Mouse (Mus musculus) G1E (cell line): ENCODE data around the gene Dhrs11. TPM values are rescaled to one million over a fixed set of nuclear protein-coding genes. Genes with fewer than 3 reads are reported as not detected.

ENCODE experiments used
- ATAC-seq: 2 replicates; pipeline ENCODE4 v1.8.0; 2016; ENCODE audit warnings: mild to moderate bottlenecking; ENCODE audit not compliant: insufficient number of reproducible peaks, poor library complexity, low FRiP score, severe bottlenecking; ENCODE audit errors: extremely low read depth
- DNase-seq: peaks from one replicate; pipeline ENCODE4 v3.0.0; 2012; ENCODE audit warnings: low spot score
- H3K27me3 ChIP-seq: 2 replicates; pipeline ENCODE4 v1.6.1; 2012; ENCODE audit warnings: mild to moderate bottlenecking, low read length, inconsistent platforms; ENCODE audit not compliant: insufficient read depth
- H3K36me3 ChIP-seq: replicated peaks from 2 replicates; pipeline ENCODE3; 2012; ENCODE audit warnings: mild to moderate bottlenecking, inconsistent platforms
- H3K4me1 ChIP-seq: 2 replicates; pipeline ENCODE4 v1.6.1; 2012; ENCODE audit warnings: low read depth, low read length, inconsistent platforms, mixed read lengths; ENCODE audit not compliant: insufficient read depth
- H3K4me3 ChIP-seq: 2 replicates; pipeline ENCODE4 v1.5.1; 2012; ENCODE audit warnings: low read depth, mild to moderate bottlenecking, inconsistent platforms, low read length, moderate library complexity, mixed read lengths
- H3K9me3 ChIP-seq: replicated peaks from 2 replicates; pipeline ENCODE4 v1.6.1; 2012; ENCODE audit warnings: inconsistent platforms
- CTCF ChIP-seq: IDR thresholded peaks from 2 replicates; pipeline ENCODE4 v1.5.1; 2012; ENCODE audit warnings: low read depth, low read length, inconsistent platforms, mixed read lengths
- GATA1 ChIP-seq: IDR thresholded peaks from 2 replicates; pipeline ENCODE4 v1.6.1; 2012; ENCODE audit warnings: borderline replicate concordance, low read length, inconsistent platforms, mixed read lengths
- GATA2 ChIP-seq: IDR thresholded peaks from 2 replicates; pipeline ENCODE4 v1.6.1; 2012; ENCODE audit warnings: low read depth, low read length, inconsistent platforms, borderline replicate concordance
- POLR2AphosphoS5 ChIP-seq: IDR thresholded peaks from 2 replicates; pipeline ENCODE4 v1.6.1; 2012; ENCODE audit warnings: low read depth, low read length, inconsistent platforms; ENCODE audit not compliant: insufficient replicate concordance
- TAL1 ChIP-seq: conservative IDR thresholded peaks from 2 replicates; pipeline ENCODE4 v1.6.1; 2012; ENCODE audit warnings: low read depth, low read length, inconsistent platforms, mixed read lengths
- polyA plus RNA-seq: library from polyadenylated mRNA; stranded (reverse); fragments of >175 nt; gene quantifications from 2 replicates; pipeline ENCODE4 v1.2.3, GENCODE M21; 2012
- total RNA-seq, 2 experiments: library from RNA; stranded (forward) in 1 of 2; stranded (reverse) in 1 of 2; fragments of 200-1000 nt in 1 of 2; fragments of >200 nt in 1 of 2; fragmentation: Nextera tagmentation in 1 of 2; gene quantifications; 2 replicates each; pipeline ENCODE4 v1.2.3; 2014 to 2017

Dhrs11 gene
- total and polyA plus RNA-seq, 3 experiments, result 7.7 to 180 (median 12.1) TPM

GRCm38 (mm10) chr11:84869537-84870232 lies 40.9 kb upstream of the Dhrs11 start:
- peak; percentile 68 for ATAC-seq
- Histone ChIP-seq H3K36me3 (peaks cover 29% of the 10 kb centered on the region), H3K27me3 (no peaks in the 10 kb centered on the region), H3K4me1 (peaks cover 44% of the 10 kb centered on the region), H3K9me3 (no peaks in the 10 kb centered on the region), H3K4me3 (peak overlapping the region; percentile 97)
- DNase-seq, result peak; percentile 78
- TF ChIP-seq TAL1 (no peak), CTCF (no peak), GATA1 (no peak), POLR2AphosphoS5 (no peak), GATA2 (no peak)

- Histone ChIP-seq H3K27me3 (no peaks in the 10 kb centered on the region), H3K9me3 (no peaks in the 10 kb centered on the region), H3K4me3 (peak overlapping the region; percentile 97), H3K36me3 (peaks cover 28% of the 10 kb centered on the region), H3K4me1 (peaks cover 47% of the 10 kb centered on the region)
- TF ChIP-seq TAL1, result no peak
- no peak for TF ChIP-seq POLR2AphosphoS5
- TF ChIP-seq GATA1, result no peak
- TF ChIP-seq CTCF, result no peak
- no peak for TF ChIP-seq GATA2
- DNase-seq (no peak), ATAC-seq (no peak)
These were observed 40.0 kb upstream of the Dhrs11 start for GRCm38 (mm10) chr11:84868786-84869259.

- no peak for TF ChIP-seq TAL1
- TF ChIP-seq CTCF, result no peak
- no peak for TF ChIP-seq GATA2
- no peak for TF ChIP-seq GATA1
- TF ChIP-seq POLR2AphosphoS5, result no peak
- H3K36me3 ChIP-seq, result peaks cover 36% of the 10 kb centered on the region
- no peaks in the 10 kb centered on the region for H3K9me3 ChIP-seq
- peak overlapping the region; percentile 60 for H3K4me3 ChIP-seq
- peaks cover 46% of the 10 kb centered on the region for H3K4me1 ChIP-seq
- ATAC-seq (no peak), DNase-seq (no peak)
- no peaks in the 10 kb centered on the region for H3K27me3 ChIP-seq
These were observed 38.8 kb upstream of the Dhrs11 start for GRCm38 (mm10) chr11:84867586-84867985.

- H3K4me1 ChIP-seq, result peaks cover 57% of the 10 kb centered on the region
- H3K36me3 ChIP-seq, result peaks cover 48% of the 10 kb centered on the region
- TF ChIP-seq POLR2AphosphoS5 (no peak), GATA1 (no peak), CTCF (no peak), GATA2 (no peak), TAL1 (no peak)
- H3K9me3 ChIP-seq, result no peaks in the 10 kb centered on the region
- no peak for DNase-seq
- no peak overlapping the region for H3K4me3 ChIP-seq
- no peak for ATAC-seq
- no peaks in the 10 kb centered on the region for H3K27me3 ChIP-seq
These were observed 36.5 kb upstream of the Dhrs11 start for GRCm38 (mm10) chr11:84865268-84865667.

GRCm38 (mm10) chr11:84855285-84855684 lies 26.5 kb upstream of the Dhrs11 start:
- no peak overlapping the region for H3K4me3 ChIP-seq
- peaks cover 14% of the 10 kb centered on the region for H3K4me1 ChIP-seq
- DNase-seq (no peak), ATAC-seq (no peak)
- no peaks in the 10 kb centered on the region for H3K27me3 ChIP-seq
- no peaks in the 10 kb centered on the region for H3K9me3 ChIP-seq
- H3K36me3 ChIP-seq, result peaks cover 83% of the 10 kb centered on the region
- TF ChIP-seq CTCF, result no peak
- TF ChIP-seq TAL1, result no peak
- no peak for TF ChIP-seq GATA1
- TF ChIP-seq POLR2AphosphoS5, result no peak
- TF ChIP-seq GATA2, result no peak

- H3K4me1 ChIP-seq, result peaks cover 7% of the 10 kb centered on the region; the same call in 1 of the 2 replicates
- DNase-seq, result no peak
- peaks cover 75% of the 10 kb centered on the region for H3K36me3 ChIP-seq
- no peak overlapping the region for H3K4me3 ChIP-seq
- H3K9me3 ChIP-seq, result no peaks in the 10 kb centered on the region
- ATAC-seq, result no peak
- H3K27me3 ChIP-seq, result no peaks in the 10 kb centered on the region
- TF ChIP-seq CTCF, result no peak
- TF ChIP-seq TAL1, result no peak
- TF ChIP-seq GATA2, result no peak
- no peak for TF ChIP-seq GATA1
- no peak for TF ChIP-seq POLR2AphosphoS5
These were observed 18.8 kb upstream of the Dhrs11 start for GRCm38 (mm10) chr11:84847475-84848090.
